Mouse (Mus musculus) stomach, embryonic 15.5 days (tissue): Measurements from ENCODE around the gene Snx29. TPM values are rescaled to one million over a fixed set of nuclear protein-coding genes. Genes with fewer than 3 reads are reported as not detected.
"Not testable (repeated sequence)": the region's sequence is repeated elsewhere in the genome, so short reads cannot be mapped to it uniquely, and the experiment has no call there.

Experiments used
- ATAC-seq: fragments of 200-750 bp; cut with Nextera tagmentation; 2 replicates; pipeline ENCODE4 v1.8.0; 2017; ENCODE audit warnings: low read depth, moderate number of reproducible peaks, moderate TSS enrichment; ENCODE audit not compliant: insufficient read depth, low FRiP score
- H3K27ac ChIP-seq: fragments of 300-500 bp; sonication (generic); 2 replicates; pipeline ENCODE4 v1.5.1; 2015; ENCODE audit warnings: mild to moderate bottlenecking, inconsistent platforms
- H3K27me3 ChIP-seq: fragments of 300-500 bp; sonication (generic); replicated peaks from 2 replicates; pipeline ENCODE4 v1.6.1; 2015; ENCODE audit warnings: inconsistent platforms
- H3K36me3 ChIP-seq: fragments of 300-500 bp; sonication (generic); 2 replicates; pipeline ENCODE4 v1.6.1; 2015; ENCODE audit warnings: inconsistent platforms
- H3K4me1 ChIP-seq: fragments of 300-500 bp; sonication (generic); 2 replicates; pipeline ENCODE4 v1.6.1; 2015; ENCODE audit warnings: inconsistent platforms
- H3K4me2 ChIP-seq: fragments of 300-500 bp; sonication (generic); 2 replicates; pipeline ENCODE4 v1.6.1; 2015; ENCODE audit warnings: mild to moderate bottlenecking, inconsistent platforms
- H3K4me3 ChIP-seq: fragments of 300-500 bp; sonication (generic); replicated peaks from 2 replicates; pipeline ENCODE4 v1.5.1; 2015; ENCODE audit warnings: inconsistent platforms
- H3K9ac ChIP-seq: fragments of 300-500 bp; sonication (generic); 2 replicates; pipeline ENCODE4 v1.6.1; 2015; ENCODE audit warnings: inconsistent platforms
- H3K9me3 ChIP-seq: fragments of 300-500 bp; sonication (generic); 2 replicates; pipeline ENCODE4 v1.6.1; 2016; ENCODE audit warnings: inconsistent platforms
- whole genome bisulfite sequencing: fragments of 180-500 bp; shearing (Covaris S2); methylation state at CpG from one replicate; pipeline ENCODE4 v1.1.7; 2015; 5-methylcytosine and 5-hydroxymethylcytosine counted together
- polyA plus RNA-seq: library from polyadenylated mRNA; unstranded; fragments of >200 nt; fragmentation: Nextera tagmentation; extraction: Ambion mirVana; gene quantifications from 2 replicates; pipeline ENCODE4 v1.2.1, GENCODE M21; 2015

Gene Snx29
- polyA plus RNA-seq, 1 experiment from 2014 or later = 10.1 TPM

GRCm38 (mm10) chr16:11315786-11316320, 6.9 kb upstream of the Snx29 start:
- no peaks in the 10 kb centered on the region for H3K36me3 ChIP-seq
- no peak overlapping the region for H3K4me3 ChIP-seq
- no peak overlapping the region for H3K4me2 ChIP-seq
- no peak overlapping the region for H3K27ac ChIP-seq
- H3K27me3 ChIP-seq = no peaks in the 10 kb centered on the region
- no peak overlapping the region for H3K9ac ChIP-seq
- H3K4me1 ChIP-seq = no peaks in the 10 kb centered on the region
- WGBS = 64% methylated on average over 5 of the region's 5 CpGs
- ATAC-seq = no peak
- H3K9me3 ChIP-seq = no peaks in the 10 kb centered on the region

GRCm38 (mm10) chr16:11316748-11317147, 6.0 kb upstream of the Snx29 start:
- Histone ChIP-seq H3K9me3 (no peaks in the 10 kb centered on the region), H3K4me1 (no peaks in the 10 kb centered on the region), H3K27ac (no peak overlapping the region), H3K9ac (no peak overlapping the region), H3K4me2 (no peak overlapping the region), H3K4me3 (no peak overlapping the region), H3K36me3 (no peaks in the 10 kb centered on the region), H3K27me3 (no peaks in the 10 kb centered on the region)
- ATAC-seq = no peak
- 69% methylated on average over 5 of the region's 5 CpGs for WGBS

- Histone ChIP-seq H3K9ac (no peak overlapping the region), H3K9me3 (no peaks in the 10 kb centered on the region), H3K27me3 (no peaks in the 10 kb centered on the region), H3K4me2 (no peak overlapping the region), H3K4me3 (no peak overlapping the region), H3K36me3 (no peaks in the 10 kb centered on the region), H3K4me1 (peaks cover 2% of the 10 kb centered on the region; the same call in 1 of the 2 replicates), H3K27ac (no peak overlapping the region)
- 60% methylated on average over 6 of the region's 6 CpGs for WGBS
- ATAC-seq = no peak; the same call in 1 of the 2 replicates
These were observed 5.4 kb upstream of the Snx29 start for GRCm38 (mm10) chr16:11317324-11317723.

- Histone ChIP-seq H3K4me2 (peak overlapping the region; percentile 86), H3K9me3 (no peaks in the 10 kb centered on the region), H3K27me3 (no peaks in the 10 kb centered on the region), H3K27ac (peak overlapping the region; percentile 60), H3K9ac (peak overlapping the region; percentile 58), H3K4me1 (peaks cover 10% of the 10 kb centered on the region; the same call in 1 of the 2 replicates), H3K36me3 (no peaks in the 10 kb centered on the region), H3K4me3 (peak overlapping the region; percentile 84)
- ATAC-seq = peak; percentile 11; the same call in 1 of the 2 replicates
- 6% methylated on average over 17 of the region's 17 CpGs for WGBS
These were observed 780 bp downstream of the Snx29 start for GRCm38 (mm10) chr16:11323324-11324051.

GRCm38 (mm10) chr16:11330081-11330800, 7.5 kb downstream of the Snx29 start:
- no peaks in the 10 kb centered on the region for H3K9me3 ChIP-seq
- no peaks in the 10 kb centered on the region; the same call in 1 of the 2 replicates for H3K4me1 ChIP-seq
- ATAC-seq = no peak
- H3K4me2 ChIP-seq = no peak overlapping the region
- no peak overlapping the region for H3K9ac ChIP-seq
- no peak overlapping the region for H3K27ac ChIP-seq
- no peaks in the 10 kb centered on the region for H3K36me3 ChIP-seq
- H3K27me3 ChIP-seq = no peaks in the 10 kb centered on the region
- 74% methylated on average over 3 of the region's 3 CpGs for WGBS
- H3K4me3 ChIP-seq = no peak overlapping the region

- Histone ChIP-seq H3K9me3 (no peaks in the 10 kb centered on the region), H3K4me2 (no peak overlapping the region), H3K27ac (no peak overlapping the region), H3K9ac (no peak overlapping the region), H3K4me1 (no peaks in the 10 kb centered on the region; the same call in 1 of the 2 replicates), H3K4me3 (no peak overlapping the region), H3K27me3 (no peaks in the 10 kb centered on the region), H3K36me3 (no peaks in the 10 kb centered on the region)
- 75% methylated on average over 1 of the region's 1 CpGs for WGBS
- no peak for ATAC-seq
These were observed 8.3 kb downstream of the Snx29 start for GRCm38 (mm10) chr16:11331030-11331429.

GRCm38 (mm10) chr16:11343292-11343815, 20.6 kb downstream of the Snx29 start:
- ATAC-seq = no peak
- WGBS = 71% methylated on average over 4 of the region's 4 CpGs
- H3K4me2 ChIP-seq = no peak overlapping the region
- no peaks in the 10 kb centered on the region for H3K4me1 ChIP-seq
- H3K4me3 ChIP-seq = no peak overlapping the region
- no peak overlapping the region for H3K27ac ChIP-seq
- no peaks in the 10 kb centered on the region for H3K9me3 ChIP-seq
- no peak overlapping the region for H3K9ac ChIP-seq
- H3K27me3 ChIP-seq = no peaks in the 10 kb centered on the region
- no peaks in the 10 kb centered on the region for H3K36me3 ChIP-seq

- H3K9me3 ChIP-seq = no peaks in the 10 kb centered on the region
- H3K4me3 ChIP-seq = no peak overlapping the region
- H3K27ac ChIP-seq = no peak overlapping the region
- no peak overlapping the region for H3K4me2 ChIP-seq
- ATAC-seq = no peak
- H3K27me3 ChIP-seq = no peaks in the 10 kb centered on the region
- 70% methylated on average over 7 of the region's 7 CpGs for WGBS
- no peaks in the 10 kb centered on the region for H3K4me1 ChIP-seq
- H3K36me3 ChIP-seq = no peaks in the 10 kb centered on the region
- H3K9ac ChIP-seq = no peak overlapping the region
These were observed 29.2 kb downstream of the Snx29 start for GRCm38 (mm10) chr16:11351903-11352302.

GRCm38 (mm10) chr16:11359173-11359572, 36.5 kb downstream of the Snx29 start:
- peak; percentile 35; the same call in 1 of the 2 replicates for ATAC-seq

GRCm38 (mm10) chr16:11359919-11360318, 37.2 kb downstream of the Snx29 start:
- Histone ChIP-seq H3K9ac (no peak overlapping the region), H3K4me3 (no peak overlapping the region), H3K27ac (0 out of 2 replicates have a peak overlapping the region, but pooled peaks have one; percentile 28), H3K9me3 (no peaks in the 10 kb centered on the region), H3K4me2 (no peak overlapping the region), H3K27me3 (no peaks in the 10 kb centered on the region), H3K4me1 (no peaks in the 10 kb centered on the region), H3K36me3 (0 out of 2 replicates have a peak, but pooled peaks cover 4% of the 10 kb centered on the region)
- 40% methylated on average over 10 of the region's 10 CpGs for WGBS
- ATAC-seq = peak; percentile 60; the same call in 1 of the 2 replicates

More at GRCm38 (mm10) chr16:11359173-11359572, 36.5 kb downstream of the Snx29 start:
- H3K4me2 ChIP-seq = no peak overlapping the region
- H3K36me3 ChIP-seq = 0 out of 2 replicates have a peak, but pooled peaks cover 4% of the 10 kb centered on the region
- WGBS = 47% methylated on average over 5 of the region's 5 CpGs
- no peak overlapping the region for H3K4me3 ChIP-seq
- H3K9ac ChIP-seq = no peak overlapping the region
- no peaks in the 10 kb centered on the region for H3K4me1 ChIP-seq
- H3K27me3 ChIP-seq = no peaks in the 10 kb centered on the region
- H3K27ac ChIP-seq = peak overlapping the region; percentile 28; the same call in 1 of the 2 replicates
- H3K9me3 ChIP-seq = no peaks in the 10 kb centered on the region

GRCm38 (mm10) chr16:11360576-11360975, 37.9 kb downstream of the Snx29 start:
- H3K36me3 ChIP-seq, H3K4me3 ChIP-seq, H3K4me1 ChIP-seq, H3K9ac ChIP-seq, H3K27me3 ChIP-seq, H3K9me3 ChIP-seq, ATAC-seq, H3K4me2 ChIP-seq, H3K27ac ChIP-seq: not testable (repeated sequence)
- 90% methylated on average over 2 of the region's 2 CpGs for WGBS
